Mouse (Mus musculus) large intestine, adult 2 months (tissue): Measurements from ENCODE around the gene Kat2a. TPM values are rescaled to one million over a fixed set of nuclear protein-coding genes. Genes with fewer than 3 reads are reported as not detected.
"Not testable (repeated sequence)": the region's sequence is repeated elsewhere in the genome, so short reads cannot be mapped to it uniquely, and the experiment has no call there.

Experiments used
- DNase-seq: peaks from one replicate; pipeline ENCODE4 v3.0.0-alpha.2; 2012; ENCODE audit warnings: low read depth, low spot score
- WGBS: fragments of 180-500 bp; shearing (Covaris S2); methylation state at CpG from one replicate; pipeline ENCODE4 v1.1.7; 2018; 5-methylcytosine and 5-hydroxymethylcytosine counted together
- polyA plus RNA-seq: library from polyadenylated mRNA; depleted of rRNA; stranded (reverse); fragments of >200 nt; gene quantifications from 2 replicates; pipeline ENCODE4 v1.2.3, GENCODE M21; 2012; rRNA removed

Gene Kat2a
- polyA plus RNA-seq, 1 experiment, result 23.5 TPM

DNA sequence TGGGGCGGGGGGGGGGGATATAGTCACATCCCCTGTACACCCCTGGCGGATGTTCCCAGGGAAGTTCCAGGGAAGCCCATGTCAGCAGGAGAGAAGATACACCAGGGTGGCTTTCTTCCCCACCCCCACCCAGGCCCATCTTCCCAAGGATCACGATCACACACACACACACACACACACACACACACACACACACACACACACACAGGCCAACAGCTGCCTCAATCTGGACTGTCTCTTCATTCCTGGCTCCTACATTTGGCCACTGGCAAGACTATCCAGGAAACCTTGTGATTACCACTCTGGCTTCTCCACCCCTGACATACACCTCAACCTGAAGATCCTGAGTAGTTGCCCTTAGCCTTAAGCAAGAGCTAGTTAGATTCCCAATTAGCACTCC is 26.9 kb downstream of the Kat2a start:
- WGBS, result 71% methylated on average over 3 of the region's 3 CpGs
- no peak for DNase-seq

DNA sequence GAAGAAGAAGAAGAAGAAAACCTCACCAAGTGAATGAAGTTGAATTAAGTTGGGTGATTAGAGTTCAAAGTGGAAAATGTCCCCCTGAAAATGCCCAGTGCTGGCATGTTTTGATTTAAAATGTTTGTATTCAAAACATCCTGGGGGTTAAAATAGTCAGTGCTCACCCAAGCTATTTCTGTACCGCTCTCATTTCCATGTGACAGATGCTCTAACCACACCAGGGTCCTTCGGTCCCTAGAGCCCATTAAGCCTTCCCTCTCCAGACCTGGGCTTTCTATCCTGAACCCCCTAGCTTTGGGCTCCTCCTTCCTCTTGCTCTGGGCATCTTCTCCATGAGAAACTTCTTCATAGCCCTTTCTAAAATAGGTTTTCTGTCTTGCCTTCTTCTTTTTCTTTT is 28.2 kb downstream of the Kat2a start:
- 77% methylated on average over 2 of the region's 2 CpGs for WGBS
- no peak for DNase-seq

DNA sequence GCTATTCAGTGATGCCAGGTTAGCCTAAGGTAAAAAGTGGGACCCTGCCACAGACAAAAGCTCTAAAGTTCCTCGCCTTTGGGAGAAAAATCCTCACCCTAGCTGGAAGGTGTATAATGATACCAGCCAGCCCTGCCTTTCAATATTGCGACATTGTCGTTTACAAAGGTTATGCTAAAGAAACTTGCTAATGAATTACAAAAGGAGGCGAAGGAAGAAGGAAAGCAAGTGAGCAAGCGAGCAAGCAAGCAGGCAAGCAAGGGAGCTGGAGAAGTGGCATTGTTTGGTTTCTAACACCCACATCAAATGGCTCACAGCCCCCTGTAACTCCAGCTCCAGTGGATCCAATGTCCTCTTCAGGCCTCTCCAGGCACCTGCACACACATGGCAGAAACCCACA is 29.7 kb downstream of the Kat2a start:
- WGBS, result 64% methylated on average over 5 of the region's 5 CpGs
- DNase-seq, result no peak

DNA sequence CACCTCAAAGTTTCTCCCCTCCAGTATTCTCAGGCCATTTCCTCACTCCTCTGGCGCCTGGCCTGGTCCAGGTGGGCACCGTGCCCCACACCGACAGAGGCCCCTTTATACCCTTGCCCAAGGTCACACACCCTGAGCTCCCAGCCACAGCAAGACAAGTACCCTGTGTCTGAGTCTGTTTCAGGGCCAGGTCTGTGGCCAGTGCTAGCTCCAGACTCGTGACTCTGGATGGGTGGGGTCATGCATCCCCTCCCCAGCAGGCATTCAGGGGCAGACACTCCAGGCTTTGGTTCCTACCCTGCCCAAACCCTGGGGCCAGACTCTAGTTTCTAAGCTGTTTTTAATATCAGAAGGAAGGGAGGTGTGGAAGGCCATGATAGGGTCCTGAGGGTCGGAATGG is 30.4 kb downstream of the Kat2a start:
- DNase-seq, result no peak
- 73% methylated on average over 5 of the region's 5 CpGs for WGBS

DNA sequence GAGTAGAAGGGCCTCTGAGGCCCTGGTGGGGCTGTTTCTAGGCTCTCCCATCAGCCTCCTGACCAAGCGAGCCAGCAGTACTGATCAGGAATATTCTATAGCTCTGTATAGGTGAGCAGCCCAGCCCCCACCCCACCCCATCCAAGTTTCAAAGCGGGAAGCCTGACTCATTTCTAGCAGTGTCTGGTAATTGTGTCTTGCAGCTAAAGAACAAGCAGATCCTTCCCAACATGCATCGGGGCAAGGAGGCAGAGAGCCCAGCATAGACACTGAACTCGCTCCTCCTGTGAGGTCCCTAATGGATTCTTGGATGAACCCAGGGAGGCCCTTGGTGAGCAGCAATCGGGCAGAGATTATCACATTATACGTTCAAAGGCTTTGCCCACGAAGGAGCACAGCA is 34.5 kb downstream of the Kat2a start:
- 52% methylated on average over 7 of the region's 7 CpGs for WGBS
- no peak for DNase-seq

DNA sequence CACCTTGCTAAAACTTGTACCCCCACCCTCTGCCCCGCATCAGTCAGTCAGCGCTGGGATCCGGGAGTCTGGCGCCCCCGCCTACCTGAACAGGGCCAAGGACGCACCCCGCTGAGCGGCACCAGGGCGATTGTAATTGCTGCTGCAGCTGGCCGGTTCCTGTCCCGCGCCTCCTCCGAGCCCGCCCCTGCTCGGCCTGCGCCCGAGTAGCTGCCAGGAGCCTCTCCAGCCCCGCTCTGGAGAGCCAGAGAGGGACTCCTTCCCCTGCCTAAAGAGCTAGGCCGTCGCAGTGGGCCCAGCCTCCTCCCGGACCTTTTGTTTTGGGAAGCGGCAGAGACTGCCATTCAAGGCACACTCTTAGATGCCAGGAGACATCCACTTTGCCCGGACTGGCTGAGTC is 39.1 kb downstream of the Kat2a start:
- 6% methylated on average over 23 of the region's 23 CpGs for WGBS

DNA sequence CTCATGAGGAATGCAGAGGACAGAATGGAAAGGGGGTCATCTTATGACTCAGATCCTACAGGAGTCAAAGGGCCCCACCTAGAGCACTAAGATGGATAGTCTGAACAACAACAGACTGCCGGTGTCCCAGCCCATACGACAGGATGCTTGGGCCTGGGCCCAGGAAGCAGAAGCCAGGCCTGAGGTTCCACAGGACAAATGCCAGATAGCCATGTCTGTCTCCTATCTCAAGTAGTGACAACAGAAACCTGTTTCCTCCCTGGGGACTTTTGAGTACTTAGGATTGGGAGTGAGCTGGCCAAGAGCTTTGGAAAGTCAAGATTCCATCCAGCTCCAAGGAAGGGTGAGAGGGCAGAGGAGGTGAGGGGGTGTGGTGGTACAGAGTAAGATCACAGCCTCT is 40.3 kb downstream of the Kat2a start:
- no peak for DNase-seq
- WGBS, result 57% methylated on average over 2 of the region's 2 CpGs

More for the DNA sequence above, 39.1 kb downstream of the Kat2a start:
- no peak for DNase-seq

DNA sequence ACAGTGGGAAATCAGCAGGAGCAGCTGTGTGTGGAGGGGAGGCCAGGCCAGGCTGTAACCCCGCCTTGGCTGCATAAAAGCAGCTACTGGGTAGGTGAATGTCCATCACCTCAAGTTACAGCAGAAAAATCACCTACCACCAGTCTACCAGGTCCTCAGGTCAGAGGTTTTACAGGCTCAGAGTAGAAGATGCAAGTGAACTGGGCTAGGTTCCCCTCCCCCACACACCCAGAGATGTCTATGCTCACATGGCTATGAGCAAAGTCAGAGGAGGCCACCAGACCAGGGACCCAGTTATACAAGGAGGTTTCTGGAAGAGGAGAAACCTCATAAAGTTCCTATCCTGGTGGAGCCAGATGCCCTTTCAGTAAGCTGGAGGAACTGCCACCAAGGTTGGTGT is 41.2 kb downstream of the Kat2a start:
- no peak for DNase-seq
- 70% methylated on average over 1 of the region's 1 CpGs for WGBS

DNA sequence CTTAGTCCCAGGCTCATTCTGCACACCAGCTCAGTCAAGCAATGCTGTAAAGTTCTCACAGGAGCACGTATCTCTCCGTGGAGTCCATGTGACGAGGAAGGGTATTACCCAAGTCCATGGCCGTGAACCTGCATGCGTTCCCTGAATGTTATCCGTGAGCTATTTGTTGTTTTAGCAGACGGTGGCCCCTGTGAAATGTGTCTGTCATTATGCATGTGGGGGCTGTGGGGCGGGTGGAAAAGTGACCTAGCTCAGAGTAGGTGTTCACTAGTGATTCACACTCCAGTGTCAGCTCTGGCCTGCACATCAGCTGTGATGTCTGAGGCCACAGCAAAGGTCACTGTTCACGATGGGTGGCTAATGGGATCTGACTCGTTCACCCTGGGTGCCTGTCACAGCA is 52.5 kb downstream of the Kat2a start:
- no peak for DNase-seq
- WGBS, result 61% methylated on average over 10 of the region's 10 CpGs

DNA sequence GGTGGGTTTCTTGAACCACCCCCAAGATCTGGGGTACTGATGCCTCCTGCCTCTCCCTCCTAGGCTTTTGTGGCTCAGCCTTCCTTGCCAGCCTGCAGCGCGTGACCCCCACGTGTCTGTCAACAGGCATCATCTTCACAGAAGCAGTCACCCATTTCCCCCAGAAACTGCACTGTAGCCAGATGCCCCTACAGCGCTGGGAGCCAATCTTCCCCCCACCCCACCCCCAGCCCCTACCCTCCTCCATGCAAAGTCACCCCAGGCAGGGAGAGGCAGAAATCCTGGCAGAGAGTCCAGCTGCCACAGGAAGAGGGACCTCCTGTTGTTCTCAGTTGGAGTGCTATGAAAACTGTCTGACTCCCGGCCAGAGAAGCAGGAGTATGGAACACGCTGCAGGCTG is 55.8 kb downstream of the Kat2a start:
- WGBS, result 22% methylated on average over 6 of the region's 6 CpGs
- DNase-seq, result no peak

DNA sequence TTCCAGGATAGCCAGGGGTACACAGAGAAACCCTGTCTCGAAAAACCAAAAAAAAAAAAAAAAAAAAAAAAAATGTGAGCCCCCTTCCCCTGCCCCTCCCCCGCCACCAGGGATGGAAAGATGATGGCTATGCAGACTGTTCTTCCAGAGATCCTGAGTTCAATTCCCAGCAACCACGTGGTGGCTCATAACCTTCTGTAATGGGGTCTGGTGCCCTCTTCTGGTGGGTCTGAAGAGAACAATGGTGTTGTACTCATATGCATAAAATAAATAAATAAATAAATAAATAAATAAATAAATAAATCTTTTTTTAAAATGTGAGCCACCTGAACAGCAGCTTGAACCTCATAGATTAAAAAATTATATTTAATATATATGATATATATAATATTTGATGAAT is 56.7 kb downstream of the Kat2a start:
- 53% methylated on average over 3 of the region's 3 CpGs for WGBS

More for the DNA sequence above, 56.7 kb downstream of the Kat2a start:
- not testable (repeated sequence) for DNase-seq

Other genes with a start within 250 kb of the Kat2a start
- 1.2 and 2.5 TPM in 2 replicates for gene Klhl11, start 239.7 kb downstream of the Kat2a start, polyA plus RNA-seq
- 43.0 and 70.5 TPM in 2 replicates for gene Acly, start 184.5 kb downstream of the Kat2a start, polyA plus RNA-seq
- gene Ttc25, start 166.9 kb downstream of the Kat2a start, polyA plus RNA-seq, result 0.12 TPM in 1 of 2 replicates, not detected in the other
- 32.5 and 32.8 TPM in 2 replicates for gene Cnp, start 137.6 kb downstream of the Kat2a start, polyA plus RNA-seq
- 88.6 and 112 TPM in 2 replicates for gene Nkiras2, start 93.2 kb downstream of the Kat2a start, polyA plus RNA-seq
- 53.6 and 60.9 TPM in 2 replicates for gene Dnajc7, start 92.3 kb downstream of the Kat2a start, polyA plus RNA-seq
- 0.14 and 0.59 TPM in 2 replicates for gene Zfp385c, start 20.0 kb downstream of the Kat2a start, polyA plus RNA-seq
- gene Dhx58, start 8.2 kb downstream of the Kat2a start, polyA plus RNA-seq, result 6.2 and 11.5 TPM in 2 replicates
- gene Hspb9, start 1.4 kb upstream of the Kat2a start, polyA plus RNA-seq, result not detected in 2 replicates
- gene Rab5c, start 25.8 kb upstream of the Kat2a start, polyA plus RNA-seq, result 255 and 309 TPM in 2 replicates
- 0.06 and 0.08 TPM in 2 replicates for gene Kcnh4, start 47.5 kb upstream of the Kat2a start, polyA plus RNA-seq
- gene Hcrt, start 50.5 kb upstream of the Kat2a start, polyA plus RNA-seq, result not detected in 2 replicates
- 8.5 and 9.8 TPM in 2 replicates for gene Ghdc, start 58.5 kb upstream of the Kat2a start, polyA plus RNA-seq
- gene Stat5b, start 138.3 kb upstream of the Kat2a start, polyA plus RNA-seq, result 9.5 and 14.2 TPM in 2 replicates
- 6.4 and 8.3 TPM in 2 replicates for gene Stat5a, start 146.9 kb upstream of the Kat2a start, polyA plus RNA-seq
- 102 and 120 TPM in 2 replicates for gene Stat3, start 227.1 kb upstream of the Kat2a start, polyA plus RNA-seq